Mouse (Mus musculus): Measurements from ENCODE around the gene Krba1.

Krba1 gene

DNA sequence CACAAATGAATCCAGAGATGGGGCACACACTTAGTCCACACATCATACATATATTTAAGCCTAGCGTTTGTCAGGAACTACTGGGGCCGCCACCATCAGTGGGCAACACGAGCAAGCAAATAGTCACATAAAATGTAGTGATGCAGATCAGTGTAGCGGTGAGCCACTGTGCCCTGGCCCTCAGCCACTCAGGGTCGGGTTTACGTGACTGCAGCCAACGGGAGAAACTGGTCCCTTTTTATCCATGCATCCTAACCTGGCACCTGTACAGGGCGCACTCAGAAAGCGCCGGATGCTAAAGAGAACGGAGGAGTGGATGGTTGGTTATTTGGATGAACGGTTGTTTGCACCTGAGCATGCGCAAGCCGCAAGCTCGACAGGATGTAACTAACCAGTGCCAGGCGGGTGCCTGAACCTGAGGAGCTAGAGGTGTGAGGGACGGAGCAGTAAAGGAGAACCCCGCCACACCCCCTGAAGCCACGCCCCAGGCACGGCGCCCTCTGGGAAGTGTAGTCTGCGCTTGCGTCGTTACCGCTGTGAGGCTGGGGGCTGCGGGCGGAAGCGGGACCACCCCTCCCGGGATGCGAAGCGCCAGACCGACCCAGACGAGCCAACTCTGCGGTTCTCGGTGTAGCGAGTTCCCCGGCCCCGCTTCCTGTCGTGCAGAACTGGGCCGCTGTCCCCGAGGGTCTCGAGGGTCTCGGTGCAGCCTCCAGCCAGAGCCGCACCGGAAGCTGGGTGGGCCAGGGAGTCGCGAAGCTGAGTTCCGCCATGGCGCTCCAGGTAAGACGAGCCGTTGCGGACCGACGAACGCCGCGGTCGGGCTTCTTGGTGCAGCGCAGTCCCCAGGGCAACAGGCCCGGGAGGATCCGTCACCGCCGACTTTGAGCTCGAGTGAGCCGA is at the start of gene Krba1:
TSS of gene Krba1 (plus strand) at position 482 of the 903 bp plus-strand sequence.
- in situ Hi-C loops (cut with MseI, MboI), result no loop called here

GRCm38 (mm10) chr6:48358897-48359296 is 36.5 kb upstream of the Krba1 start:
- in situ Hi-C loops (cut with MseI, MboI), result no loop called here

DNA sequence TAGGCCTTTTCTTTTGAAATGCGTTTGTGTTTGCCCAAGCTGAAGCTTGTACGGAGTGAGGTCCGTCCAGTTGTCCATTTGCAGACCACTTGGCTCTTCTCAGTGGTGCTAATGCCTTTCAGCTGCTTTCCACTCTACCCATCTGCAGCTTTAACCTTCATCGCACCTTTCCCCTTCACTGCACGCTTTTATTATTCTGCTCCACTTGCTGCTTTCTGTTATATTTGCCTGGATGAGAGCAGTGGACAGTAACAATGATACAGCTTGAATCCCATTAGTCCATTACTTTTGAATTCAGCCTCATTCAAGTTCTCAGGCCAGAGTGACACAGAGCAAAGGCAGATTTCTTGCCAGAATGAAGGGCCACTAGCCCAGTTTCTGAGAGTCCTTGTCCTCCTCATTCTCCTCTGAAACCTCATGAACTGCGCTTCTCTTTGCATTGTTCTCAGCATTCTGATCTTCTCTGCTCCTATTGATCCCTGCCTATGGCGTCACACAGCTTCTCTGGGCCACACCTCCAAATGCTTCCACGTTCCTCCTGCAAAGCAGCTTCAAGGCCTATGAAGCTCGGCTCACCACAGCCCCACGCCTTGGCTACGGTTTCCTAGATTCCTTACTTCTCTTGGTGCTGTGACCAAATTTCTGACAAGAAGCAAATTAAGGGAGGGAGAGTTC is 28.9 kb upstream of the Krba1 start:
- in situ Hi-C loops (cut with MseI, MboI), result no loop called here

- in situ Hi-C loops (cut with MseI, MboI), result no loop called here
Observed at GRCm38 (mm10) chr6:48388221-48388620, 7.2 kb upstream of the Krba1 start.

DNA sequence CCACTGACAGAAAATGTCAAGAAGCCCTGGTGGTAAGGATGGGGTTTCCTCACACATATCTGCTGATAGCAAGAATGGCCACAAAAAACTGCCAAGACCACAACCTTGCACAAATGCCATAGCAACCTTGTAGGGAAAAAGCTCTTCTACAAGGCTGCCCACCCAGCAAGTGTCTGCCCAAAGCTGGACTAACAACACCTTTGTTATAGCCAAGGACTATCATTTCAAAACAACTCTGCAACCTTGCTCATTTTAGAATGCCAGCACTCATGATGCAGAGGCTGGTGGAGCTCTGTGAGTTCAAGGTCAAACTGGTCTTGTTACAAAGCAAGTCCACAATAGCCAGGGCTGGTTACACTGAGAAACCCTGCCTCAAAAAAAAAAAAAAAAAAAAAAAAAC is 1.6 kb upstream of the Krba1 start:
- in situ Hi-C loops (cut with MseI, MboI), result no loop called here

DNA sequence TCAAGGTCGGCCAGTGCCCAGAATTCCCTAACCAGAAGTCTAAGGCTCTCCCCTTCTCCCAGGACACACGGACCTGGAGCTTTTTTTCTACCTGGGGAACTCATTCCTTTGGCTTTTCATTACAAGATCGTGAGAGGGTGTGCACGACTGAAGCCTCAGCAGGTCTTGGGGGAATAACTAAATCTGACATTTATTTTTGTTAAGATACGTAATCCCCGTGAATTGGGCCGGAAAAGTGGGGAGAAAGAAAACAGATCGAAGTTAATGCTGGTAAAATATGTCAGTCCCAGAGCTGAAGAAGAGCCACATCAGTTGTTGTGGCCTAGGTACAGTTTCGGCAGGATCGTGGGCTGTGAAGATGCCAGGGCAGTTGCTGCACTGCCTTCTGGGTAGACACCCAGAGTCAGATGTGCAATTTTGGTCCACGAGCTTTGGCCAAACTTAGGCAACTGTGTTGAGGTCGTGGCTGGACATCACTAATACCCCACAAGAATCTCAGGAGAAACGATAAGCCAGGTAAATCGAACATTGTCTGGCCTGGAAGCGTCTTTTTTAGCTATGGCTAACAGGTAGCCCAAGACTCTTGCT is 716 bp downstream of the Krba1 start:
- in situ Hi-C loops (cut with MseI, MboI), result no loop called here

- in situ Hi-C loops (cut with MseI, MboI), result no loop called here
Observed at GRCm38 (mm10) chr6:48396686-48397085, 1.3 kb downstream of the Krba1 start.

GRCm38 (mm10) chr6:48397336-48397735 is 1.9 kb downstream of the Krba1 start:
- in situ Hi-C loops (cut with MseI, MboI), result no loop called here

DNA sequence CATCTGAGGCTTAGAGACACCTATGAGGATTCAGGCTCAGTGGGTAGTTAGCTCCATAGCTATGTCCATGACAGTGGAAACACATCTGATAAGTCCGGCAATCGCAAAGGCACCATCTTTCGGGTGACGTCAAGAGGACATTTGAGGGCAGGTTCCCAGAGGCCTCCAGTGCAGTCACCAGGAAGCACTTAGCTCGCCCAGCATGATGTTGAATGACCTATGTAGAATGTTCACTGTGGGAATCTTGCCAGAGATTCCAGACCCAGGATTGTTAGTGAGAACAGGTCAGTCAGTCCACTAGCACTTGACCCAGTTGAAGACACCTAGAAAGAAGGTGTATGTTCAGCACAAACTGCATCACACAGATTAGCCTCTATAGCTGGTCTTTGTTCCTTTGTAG is 4.5 kb downstream of the Krba1 start:
- in situ Hi-C loops (cut with MseI, MboI), result no loop called here

GRCm38 (mm10) chr6:48404071-48404470 is 8.7 kb downstream of the Krba1 start:
- in situ Hi-C loops (cut with MseI, MboI), result no loop called here

- in situ Hi-C loops (cut with MseI, MboI), result no loop called here
Observed at GRCm38 (mm10) chr6:48409726-48410343, 14.4 kb downstream of the Krba1 start.

- in situ Hi-C loops (cut with MseI, MboI), result no loop called here
Observed at GRCm38 (mm10) chr6:48410551-48410950, 15.2 kb downstream of the Krba1 start.

- in situ Hi-C loops (cut with MseI, MboI), result no loop called here
Observed at GRCm38 (mm10) chr6:48411193-48412092, 16.1 kb downstream of the Krba1 start.

- in situ Hi-C loops (cut with MseI, MboI), result no loop called here
Observed at GRCm38 (mm10) chr6:48412147-48412546, 16.8 kb downstream of the Krba1 start.

- in situ Hi-C loops (cut with MseI, MboI), result no loop called here
Observed at GRCm38 (mm10) chr6:48412662-48413061, 17.3 kb downstream of the Krba1 start.

DNA sequence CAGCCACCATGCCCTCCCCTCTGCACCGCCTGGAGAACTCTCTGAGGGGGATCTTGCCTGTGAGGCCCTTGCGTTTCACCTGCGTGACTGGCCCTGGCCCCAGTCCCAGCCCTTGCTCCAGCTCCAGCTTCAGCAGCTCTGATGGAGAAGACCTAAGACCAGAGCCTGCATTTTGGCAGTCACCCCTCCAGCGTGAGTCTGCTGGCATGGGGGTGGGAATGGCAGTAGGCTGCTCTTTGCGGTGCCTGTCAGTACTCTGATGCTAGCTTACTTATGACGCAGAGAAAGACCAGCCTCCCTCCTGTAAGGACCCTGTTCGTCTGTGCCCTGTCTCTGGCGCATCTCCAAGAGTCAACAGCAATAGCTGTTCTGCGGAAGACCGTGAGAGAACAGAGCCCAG is 17.7 kb downstream of the Krba1 start:
- in situ Hi-C loops (cut with MseI, MboI), result no loop called here

- in situ Hi-C loops (cut with MseI, MboI), result no loop called here
Observed at GRCm38 (mm10) chr6:48414886-48415285, 19.5 kb downstream of the Krba1 start.

- in situ Hi-C loops (cut with MseI, MboI), result no loop called here
Observed at GRCm38 (mm10) chr6:48415636-48416035, 20.2 kb downstream of the Krba1 start.

- in situ Hi-C loops (cut with MseI, MboI), result no loop called here
Observed at GRCm38 (mm10) chr6:48416486-48416885, 21.1 kb downstream of the Krba1 start.

- in situ Hi-C loops (cut with MseI, MboI), result no loop called here
Observed at GRCm38 (mm10) chr6:48420647-48421046, 25.3 kb downstream of the Krba1 start.

DNA sequence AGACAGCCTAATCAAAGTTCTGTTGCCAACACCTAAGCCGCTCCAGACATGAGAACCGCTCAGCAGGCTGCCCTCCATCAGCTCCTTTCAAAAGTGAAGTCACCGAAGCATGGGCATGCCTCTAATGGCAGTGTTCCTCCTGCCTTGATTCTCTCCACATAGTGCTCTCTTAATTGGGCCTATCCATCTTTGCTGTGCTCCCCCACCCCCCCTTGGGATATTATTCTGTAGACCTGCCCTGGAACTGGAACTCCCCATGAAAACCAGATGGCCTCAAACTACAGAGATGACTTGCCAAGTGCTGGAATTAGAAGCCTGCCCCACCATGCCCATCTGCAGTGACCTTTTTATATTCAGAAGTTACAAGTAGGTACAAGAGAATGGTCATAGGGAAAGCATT is 27.9 kb downstream of the Krba1 start:
- in situ Hi-C loops (cut with MseI, MboI), result no loop called here
